Mouse (Mus musculus) neutrophil, adult 5-6 weeks (primary cell): Measurements from ENCODE around the gene Agap1. TPM values are rescaled to one million over a fixed set of nuclear protein-coding genes. Genes with fewer than 3 reads are reported as not detected.

Experiments used
- ATAC-seq: fragments of 151-379, 151-347 bp; 2 replicates; pipeline ENCODE4 v1.8.0; 2017; ENCODE audit warnings: mild to moderate bottlenecking, moderate TSS enrichment; ENCODE audit not compliant: insufficient number of reproducible peaks, poor library complexity, low FRiP score, severe bottlenecking; ENCODE audit errors: extremely low read depth
- total RNA-seq: library from RNA; stranded (forward); fragments of 200-1000 nt; gene quantifications from 2 replicates; pipeline ENCODE4 v1.2.3, GENCODE M21; 2017

The Agap1 gene
- total RNA-seq, 1 experiment from 2014 or later: 9.7 TPM

DNA sequence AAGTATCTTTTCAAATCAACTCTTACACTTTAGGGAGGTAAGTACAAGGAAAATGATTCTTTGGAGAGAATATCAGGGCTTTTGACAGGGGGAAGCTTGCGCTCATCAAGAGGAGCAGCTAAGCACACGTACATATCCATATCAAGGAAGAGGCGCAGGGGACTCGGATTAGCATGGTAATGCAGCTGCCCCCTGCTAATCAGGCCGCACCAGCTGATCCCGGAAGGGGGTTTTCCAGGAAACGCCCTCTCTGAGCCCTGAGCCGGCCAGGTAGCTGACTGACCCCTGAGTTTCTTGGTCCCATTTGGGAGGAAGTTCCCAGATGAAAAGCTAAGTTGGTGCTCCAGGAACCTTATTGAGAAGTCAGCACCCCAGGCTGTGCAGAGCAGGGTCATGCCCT lies 301.8 kb downstream of the Agap1 start:
- no peak for ATAC-seq

DNA sequence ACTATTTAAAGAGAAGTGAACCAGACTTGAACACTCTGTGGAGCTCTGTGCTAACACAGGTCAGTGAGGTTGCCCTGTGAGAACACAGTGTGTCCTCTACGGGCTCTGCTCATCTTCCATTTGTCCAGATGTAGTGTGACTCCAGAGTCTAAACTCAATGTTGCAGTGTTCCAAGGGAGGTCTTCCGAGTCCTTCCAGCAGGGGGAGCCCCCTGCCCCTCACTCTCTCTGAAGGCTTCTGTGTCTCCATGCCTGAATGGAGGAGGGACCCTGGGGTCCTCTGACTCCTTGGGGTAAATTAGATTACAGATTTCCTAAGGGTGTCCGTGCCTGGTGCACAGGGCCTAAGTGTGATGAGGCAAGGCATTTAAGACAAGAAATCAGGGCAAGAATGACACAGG lies 302.9 kb downstream of the Agap1 start:
- no peak for ATAC-seq

DNA sequence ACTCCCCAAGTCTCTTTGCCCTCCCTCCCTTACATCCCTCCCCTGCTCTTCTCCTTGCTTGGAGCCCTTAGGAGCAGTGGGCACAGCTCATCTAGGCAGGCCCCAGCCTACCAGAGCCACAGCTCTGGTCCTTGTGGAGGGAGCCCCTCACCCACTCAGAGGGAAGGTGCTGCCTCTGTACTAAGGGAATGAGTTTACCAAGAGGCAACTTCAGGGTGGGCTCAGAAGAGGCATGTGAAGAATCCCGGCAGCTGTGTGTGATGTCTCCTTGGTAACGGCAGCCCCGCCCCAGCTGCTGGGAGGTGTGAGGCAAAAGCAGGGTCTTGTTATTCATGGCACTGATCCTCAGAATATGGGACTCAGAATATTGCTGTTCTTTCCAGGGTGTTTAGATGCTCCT lies 309.3 kb downstream of the Agap1 start:
- no peak for ATAC-seq

DNA sequence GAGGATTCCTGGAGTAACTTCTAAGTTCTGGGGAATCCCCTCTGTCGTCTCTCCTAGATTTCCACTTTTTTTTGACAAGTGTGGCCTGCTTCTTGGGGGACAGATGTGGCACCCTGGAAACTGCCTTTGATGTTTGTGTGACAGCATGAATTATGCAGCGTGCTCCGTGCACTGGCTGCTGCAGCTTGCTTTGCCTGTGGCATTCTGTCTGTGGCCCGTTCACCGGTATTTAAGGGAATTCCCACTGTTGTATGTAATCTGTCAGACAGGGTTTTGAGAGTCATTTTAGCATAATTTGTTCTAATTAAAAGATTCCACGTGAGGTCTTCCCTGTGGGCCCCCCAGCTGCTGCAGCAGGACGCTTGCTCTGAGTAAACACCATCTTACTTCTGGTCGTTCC lies 312.3 kb downstream of the Agap1 start:
- ATAC-seq: no peak

DNA sequence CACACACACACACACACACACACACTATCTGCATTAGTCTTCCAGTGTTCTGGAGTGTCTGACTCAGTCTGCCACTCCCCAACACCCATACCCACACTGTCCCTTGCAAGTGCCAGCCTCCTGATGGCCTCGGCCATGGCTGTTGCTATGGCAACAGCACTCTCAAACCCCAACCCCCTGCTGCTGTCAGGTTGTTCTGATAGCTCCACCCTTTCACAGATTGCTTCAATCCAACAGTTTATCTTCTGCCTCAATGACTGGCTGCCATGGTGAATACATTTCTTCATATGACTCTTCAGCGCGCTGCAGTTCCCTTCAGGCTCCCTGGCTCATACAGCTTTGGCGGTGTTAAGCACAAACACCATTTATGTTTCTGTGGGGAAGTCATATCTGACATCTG lies 315.0 kb downstream of the Agap1 start:
- no peak for ATAC-seq

DNA sequence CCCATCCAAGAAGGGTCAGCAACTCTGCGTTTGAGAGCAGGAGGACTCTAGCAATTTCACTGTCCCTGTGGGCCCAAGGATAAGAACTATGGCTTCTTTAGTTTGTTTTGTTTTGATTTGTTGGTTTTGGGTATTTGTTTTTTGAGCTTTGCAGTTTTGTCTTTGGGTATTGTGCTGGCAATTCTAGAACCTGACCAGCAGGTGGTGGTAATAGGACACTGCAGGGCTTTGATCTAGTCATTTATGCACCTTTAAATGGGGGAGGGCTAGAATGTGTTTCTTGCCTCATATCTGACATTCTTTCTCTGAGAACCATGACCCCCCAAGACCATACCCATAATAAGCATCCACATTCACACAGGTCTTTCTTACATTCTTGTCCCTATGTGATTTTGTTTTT lies 315.7 kb downstream of the Agap1 start:
- no peak for ATAC-seq

DNA sequence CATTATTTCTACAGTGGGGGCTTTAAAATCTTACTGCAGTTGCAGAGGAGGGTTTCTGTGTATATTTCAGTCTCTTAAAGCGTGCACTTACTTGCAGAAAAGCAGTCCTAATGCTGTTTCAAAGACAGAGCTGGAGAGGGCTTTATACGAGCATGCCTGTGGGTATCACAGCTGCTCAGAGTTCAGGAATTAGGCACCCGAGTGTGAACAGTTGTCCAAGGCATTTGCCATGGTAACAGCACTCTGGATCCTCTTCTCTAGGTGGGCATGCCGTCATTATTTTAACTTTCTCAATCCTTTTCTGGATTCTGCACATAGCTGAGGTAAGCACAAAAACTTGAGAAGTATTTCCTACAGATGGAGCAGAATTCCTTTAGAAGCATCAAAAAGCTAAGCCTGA lies 321.1 kb downstream of the Agap1 start:
- no peak for ATAC-seq

DNA sequence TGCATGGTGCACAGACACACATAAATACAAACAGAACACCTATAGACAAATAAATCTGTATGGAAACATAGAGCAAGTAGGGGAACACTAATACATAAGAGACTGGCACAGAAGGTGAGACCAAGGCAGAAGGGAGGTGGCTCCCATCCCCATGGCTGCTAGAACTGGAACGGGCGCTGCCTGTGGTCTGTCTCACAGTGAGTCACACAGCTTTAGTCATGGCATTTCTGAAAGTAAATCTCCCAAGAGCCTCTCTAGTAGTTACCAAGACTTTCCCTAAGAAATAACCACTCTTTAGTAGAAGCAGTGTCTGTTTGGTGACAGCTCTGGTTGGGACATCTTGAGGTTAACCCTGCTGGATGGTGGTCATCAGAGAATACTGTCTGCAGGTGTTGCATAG lies 326.1 kb downstream of the Agap1 start:
- no peak for ATAC-seq

DNA sequence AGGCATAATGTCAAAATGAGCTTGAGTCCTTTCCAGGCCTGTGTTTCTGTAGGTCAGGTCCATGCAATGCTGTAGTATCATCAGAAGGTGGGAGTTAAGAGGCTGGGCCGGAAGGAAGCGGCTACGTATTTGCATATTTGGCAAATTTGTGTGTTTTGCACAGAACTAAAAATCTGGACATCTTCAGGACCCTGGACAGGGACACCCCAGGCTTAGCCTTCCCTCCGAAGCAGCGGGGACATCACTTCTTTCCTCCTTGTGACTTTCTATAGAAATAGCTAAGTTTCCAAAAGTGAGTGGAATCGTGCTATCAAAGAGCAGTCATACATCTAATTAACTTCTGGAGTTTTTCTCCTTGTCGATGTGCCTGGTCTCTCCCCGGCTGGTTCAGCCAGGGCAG lies 327.3 kb downstream of the Agap1 start:
- no peak for ATAC-seq

DNA sequence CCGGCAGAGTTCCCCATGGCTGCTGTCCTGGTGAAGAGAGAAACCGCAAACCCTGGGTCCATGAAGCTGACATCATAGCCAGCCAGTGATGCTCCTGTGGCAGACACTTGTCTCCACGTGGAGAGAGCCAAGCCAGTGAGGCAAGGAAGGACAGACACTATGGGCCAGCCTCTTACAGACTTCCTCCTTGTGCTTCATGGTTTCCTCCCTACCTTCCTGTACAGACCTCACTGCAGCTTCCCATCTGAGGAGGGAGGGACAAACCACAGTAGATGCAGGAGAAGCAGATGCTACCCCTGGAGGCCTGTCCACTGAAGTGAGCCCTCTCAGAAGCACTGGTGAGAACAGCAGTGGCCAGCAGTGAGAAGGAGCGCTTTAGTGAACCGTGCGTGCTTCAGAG lies 332.2 kb downstream of the Agap1 start:
- no peak for ATAC-seq

DNA sequence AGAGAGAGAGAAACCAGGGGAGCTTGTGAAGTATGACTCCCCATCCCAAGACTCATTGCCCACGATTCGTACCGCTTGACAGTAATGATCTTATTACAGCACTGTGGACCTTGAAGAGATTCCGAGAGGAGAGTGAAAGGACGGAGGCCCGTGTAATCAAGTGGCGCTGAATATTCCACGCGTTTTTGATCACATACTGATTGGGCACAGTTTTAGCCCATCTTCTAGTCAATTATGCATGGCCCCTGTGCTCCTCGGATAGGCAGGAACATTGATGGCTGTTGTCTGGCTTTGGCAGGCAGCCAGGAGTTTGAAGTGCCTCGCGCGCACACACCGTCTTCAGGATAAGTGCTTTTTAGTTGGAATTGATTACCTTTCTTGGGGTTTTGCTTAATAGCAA lies 344.1 kb downstream of the Agap1 start:
- ATAC-seq: no peak

DNA sequence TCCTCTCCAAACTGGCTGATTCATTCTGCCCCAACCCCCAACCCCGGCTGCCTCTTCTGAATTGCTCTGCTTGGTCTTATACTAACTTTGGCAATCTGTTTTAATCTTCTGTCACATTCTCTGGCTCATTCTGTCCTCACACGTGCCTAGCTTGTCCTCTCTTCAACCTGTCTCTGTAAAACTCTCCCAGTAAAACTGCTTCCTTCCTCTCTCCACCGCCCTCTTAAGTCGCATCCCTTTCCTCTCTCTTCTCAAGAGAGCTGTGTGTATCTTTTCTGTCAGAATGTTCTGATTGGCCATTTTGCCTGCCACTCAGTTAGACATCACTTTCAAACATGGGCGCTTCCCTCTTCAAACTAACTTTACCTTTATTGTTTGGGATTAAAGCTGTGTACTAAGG lies 346.9 kb downstream of the Agap1 start:
- ATAC-seq: no peak

DNA sequence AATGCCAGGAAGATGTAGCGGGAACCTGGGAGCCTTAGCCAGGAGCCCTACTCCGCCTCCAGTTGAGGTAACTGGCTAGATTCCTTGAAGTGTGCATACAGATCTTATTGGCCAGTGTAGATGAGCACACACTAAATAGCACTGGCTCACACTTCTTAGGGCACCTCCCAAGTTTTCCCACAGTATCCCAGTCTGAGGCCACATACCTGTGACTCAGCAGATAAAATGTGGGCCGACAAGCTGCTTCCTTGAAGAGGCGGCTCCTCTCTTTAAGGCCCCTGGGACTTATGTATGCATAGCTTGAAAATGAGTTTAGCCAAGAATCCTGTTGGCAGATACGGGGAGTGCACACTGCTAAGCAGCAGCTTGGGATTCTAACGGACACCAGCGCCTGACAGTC lies 350.4 kb downstream of the Agap1 start:
- ATAC-seq: no peak

DNA sequence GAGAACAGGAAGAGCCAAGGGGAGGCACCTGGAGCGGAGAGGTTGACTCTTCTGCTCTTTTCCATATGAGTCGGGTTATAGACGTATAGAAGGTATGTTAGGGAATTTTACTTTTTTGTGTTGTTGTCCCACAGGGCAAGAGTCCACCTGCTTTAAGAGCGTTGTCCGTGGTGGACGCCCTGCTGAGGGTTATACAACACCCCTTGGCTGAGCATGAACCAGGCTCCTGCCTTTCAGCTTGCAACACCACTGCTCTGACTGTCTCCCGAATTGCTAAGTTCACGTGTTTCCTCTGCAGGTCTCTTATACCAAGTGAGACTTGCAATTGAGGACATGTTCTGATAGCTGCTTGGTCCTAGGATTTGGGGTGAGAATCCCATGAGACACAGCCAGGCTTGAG lies 358.2 kb downstream of the Agap1 start:
- no peak for ATAC-seq

DNA sequence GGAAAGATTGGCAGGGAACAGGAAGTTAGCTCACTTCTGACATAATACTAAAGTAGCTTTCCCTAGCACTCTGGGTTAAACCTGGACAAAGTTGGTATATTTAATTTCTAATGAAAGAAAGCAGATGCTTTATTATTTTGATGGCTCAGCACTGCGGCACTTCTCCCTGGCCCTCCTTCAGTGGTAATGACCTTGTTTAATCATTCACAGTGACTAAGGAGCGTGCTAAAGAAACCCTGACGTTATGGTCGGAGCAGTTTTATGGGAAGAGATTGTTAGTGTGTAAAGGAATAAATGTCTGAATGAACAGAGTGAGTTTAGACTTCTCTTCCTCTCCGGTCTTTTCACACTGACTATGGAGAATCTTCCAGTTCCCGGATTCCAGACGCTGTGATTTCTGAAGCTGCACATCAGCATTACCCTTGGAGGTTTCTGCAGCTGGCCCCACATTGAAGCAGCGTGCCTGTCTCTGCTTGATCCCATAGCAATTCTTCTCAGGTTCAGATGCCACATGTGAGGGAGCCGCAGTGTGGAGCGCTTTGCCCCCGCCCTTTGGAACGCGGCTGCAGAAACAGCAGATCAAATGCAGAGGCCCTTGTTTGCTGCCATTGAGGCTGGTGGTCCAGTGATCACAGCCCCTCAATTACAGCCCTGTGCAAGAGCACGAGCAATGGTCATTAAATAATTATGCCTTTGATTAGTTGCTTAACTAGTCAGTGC lies 362.0 kb downstream of the Agap1 start:
- ATAC-seq: no peak

DNA sequence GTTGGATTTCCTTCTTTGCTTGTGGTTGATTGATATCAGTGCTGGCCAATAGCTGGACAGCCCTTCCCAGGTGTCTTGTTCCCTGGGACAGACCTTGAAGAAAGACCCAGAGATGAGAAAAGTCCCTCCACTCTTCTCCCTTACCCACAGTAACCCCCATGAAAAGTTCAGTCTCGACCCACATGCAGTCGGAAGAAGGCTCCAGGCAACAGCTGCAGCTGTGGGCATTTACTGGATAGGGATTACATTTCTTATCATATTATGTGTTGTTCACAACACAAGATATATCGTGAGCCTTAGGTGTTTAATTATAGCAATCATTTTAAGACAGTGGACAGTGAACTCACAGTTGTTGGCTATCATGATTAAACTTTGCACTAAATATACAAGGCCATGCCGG lies 367.2 kb downstream of the Agap1 start:
- ATAC-seq: no peak

DNA sequence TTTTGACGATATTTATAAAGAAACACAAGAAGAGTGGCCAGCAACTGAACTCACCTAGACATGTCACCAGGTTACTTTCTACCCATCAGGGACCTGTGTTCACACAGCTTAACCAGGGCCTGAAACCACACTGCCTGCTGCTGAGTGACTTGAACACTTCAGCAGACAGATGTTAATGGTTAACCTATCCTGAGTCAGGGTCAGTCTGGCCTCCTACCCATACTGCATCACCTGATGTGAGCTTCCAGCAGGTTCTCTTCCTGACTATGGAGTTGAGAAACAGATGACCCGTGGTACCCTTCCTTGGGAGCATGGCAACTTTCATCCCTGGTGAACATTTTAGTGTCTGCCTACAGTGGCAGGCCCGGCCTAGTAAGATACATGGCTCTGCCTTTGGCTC lies 367.8 kb downstream of the Agap1 start:
- ATAC-seq: no peak

DNA sequence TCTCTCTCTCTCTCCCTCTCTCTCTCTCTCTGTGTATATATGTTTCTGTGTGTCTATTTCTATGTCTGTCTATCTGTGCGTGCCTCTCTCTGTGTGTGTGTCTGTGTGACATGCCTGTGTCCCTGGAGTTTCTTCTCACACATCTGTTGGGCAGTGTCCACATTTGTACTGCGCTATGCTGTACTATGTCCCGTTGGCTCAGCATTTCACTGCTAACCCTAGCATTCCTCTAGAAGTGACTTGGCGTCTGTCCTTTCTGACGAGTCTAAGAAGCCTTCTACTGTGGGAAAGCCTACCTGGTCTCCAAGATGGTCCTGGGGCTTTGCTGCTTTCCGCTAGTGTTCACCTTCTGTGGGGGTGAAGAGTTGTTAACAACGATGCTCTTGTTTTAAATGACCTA lies 368.4 kb downstream of the Agap1 start:
- no peak for ATAC-seq

DNA sequence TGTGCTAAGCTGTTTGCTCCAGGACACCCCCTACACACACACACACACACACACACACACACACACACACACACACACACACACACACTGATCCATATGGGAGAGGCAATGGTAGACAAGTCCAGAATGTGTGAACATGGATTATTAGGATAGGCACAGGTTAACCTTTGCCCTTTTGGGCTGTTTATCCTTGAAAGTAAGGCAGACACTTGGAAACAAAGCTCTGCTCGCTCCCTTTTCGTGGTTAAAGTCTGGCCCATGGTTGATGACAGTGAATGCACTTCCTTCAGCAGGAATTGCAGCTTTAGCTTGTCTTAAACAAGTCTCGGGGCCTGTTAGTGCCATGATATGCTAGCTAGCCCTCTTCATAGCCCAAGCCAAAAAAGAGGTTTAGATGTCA lies 372.4 kb downstream of the Agap1 start:
- no peak for ATAC-seq

DNA sequence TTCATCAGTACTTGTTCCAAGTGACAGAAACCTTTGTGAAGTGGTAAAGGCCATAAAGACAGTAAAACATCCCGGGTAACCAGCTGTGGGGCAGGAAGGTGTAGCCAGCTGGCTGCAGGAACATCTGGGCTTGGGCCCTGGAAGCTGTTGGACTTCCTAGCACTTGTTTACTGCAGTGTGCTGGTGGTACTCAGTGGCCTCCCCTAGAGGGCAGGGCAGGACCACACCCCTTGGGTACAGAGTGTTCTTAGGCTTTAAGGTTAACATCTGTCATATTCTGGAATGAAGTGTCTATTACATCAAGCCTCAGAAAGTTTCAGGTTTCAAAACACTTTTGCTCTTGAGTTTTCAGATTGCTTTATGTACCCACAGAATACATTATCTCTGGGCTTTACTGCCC lies 376.5 kb downstream of the Agap1 start:
- ATAC-seq: no peak

DNA sequence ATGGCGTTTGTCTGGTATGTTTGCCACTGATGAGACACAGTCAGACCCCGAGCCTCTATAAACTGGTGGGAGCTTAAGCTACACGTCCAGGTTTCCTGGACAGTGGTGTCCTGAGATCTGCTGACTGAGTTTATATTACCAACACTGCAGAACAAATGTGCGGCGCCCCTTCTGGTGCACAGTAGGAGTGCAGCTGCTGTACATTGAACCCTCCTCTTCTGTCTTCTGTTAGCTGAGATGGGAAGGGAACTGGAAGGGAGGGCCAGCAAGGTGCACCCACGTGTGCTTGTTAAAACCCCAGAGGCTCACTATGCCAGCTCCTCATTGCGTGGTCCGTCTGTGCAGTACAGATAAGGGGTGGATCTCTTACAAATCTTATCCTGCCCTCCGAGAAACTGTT lies 389.5 kb downstream of the Agap1 start:
- no peak for ATAC-seq
